Mouse (Mus musculus) CH12.LX (cell line): ENCODE data around the gene Nsun6.

Experiments used
- CTCF ChIP-seq, 2 experiments: IDR thresholded peaks in 1 of 2; conservative IDR thresholded peaks in 1 of 2; 2 replicates each; pipeline ENCODE4 v1.5.1; 2011 to 2012; ENCODE audit warnings: low read depth in 2 of 2, low read length in 2 of 2, improper control_type of control experiment in 1 of 2, inconsistent platforms in 1 of 2, mild to moderate bottlenecking in 1 of 2, moderate library complexity in 1 of 2
- ETS1 ChIP-seq: conservative IDR thresholded peaks from 2 replicates; pipeline ENCODE4 v1.6.1; 2012; ENCODE audit warnings: low read depth, mild to moderate bottlenecking, inconsistent platforms, low read length, improper control_type of control experiment, moderate library complexity
- POLR2A ChIP-seq: IDR thresholded peaks from 2 replicates; pipeline ENCODE4 v1.6.1; 2011; ENCODE audit warnings: low read depth, mild to moderate bottlenecking, improper control_type of control experiment, low read length
- SMC3 ChIP-seq: IDR thresholded peaks from 2 replicates; pipeline ENCODE4 v1.6.1; 2011; ENCODE audit warnings: low read depth, low read length, improper control_type of control experiment
- USF1 ChIP-seq: IDR thresholded peaks from 2 replicates; pipeline ENCODE4 v1.6.1; 2014; ENCODE audit warnings: low read depth, mild to moderate bottlenecking, inconsistent platforms, low read length, improper control_type of control experiment

GRCm38 (mm10) chr2:15027816-15028215, 27.1 kb downstream of the Nsun6 start:
- no peak for TF ChIP-seq POLR2A
- TF ChIP-seq CTCF (conservative IDR thresholded peaks at IDR 0.05 in 1 of 2, IDR thresholded peaks at IDR 0.05 in 1 of 2; ENCODE audit: low read depth in 2 of 2, low read length in 2 of 2), result no peak
- no peak for TF ChIP-seq SMC3
- TF ChIP-seq USF1, result no peak
- TF ChIP-seq ETS1, result no peak
